Comparison of ENCODE assay signal across 23 mouse cellular contexts in the genomic region with DNA sequence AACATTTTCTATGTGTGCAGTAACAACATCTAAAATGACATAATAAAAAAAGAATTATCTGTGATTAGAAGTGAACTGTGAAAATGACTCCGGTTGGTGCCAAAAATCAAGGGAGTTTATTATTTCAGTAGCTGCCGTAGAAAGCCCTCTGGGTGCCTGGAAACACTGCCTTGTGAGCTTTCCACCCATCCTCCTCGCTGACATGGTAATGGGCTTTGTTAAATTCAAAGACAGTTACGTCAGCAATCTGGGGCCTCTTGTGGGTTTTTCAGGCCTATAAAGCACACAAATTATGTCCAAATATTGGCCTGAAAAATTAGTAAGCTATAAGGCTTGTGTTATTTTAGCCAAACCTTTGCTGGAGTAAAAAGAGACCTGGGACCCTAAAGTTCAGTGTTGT.
DNase-seq lines count a peak whose midpoint lies in the region; ATAC-seq and TF ChIP-seq lines count a peak whose summit lies in the region.
"Had no signal": no experiment of that assay in that cellular context is flagged by ENCODE, and none has a peak within 500 bp of the region (broad histone marks: within the 10 kb centered on the region; RNA-seq: fewer than 3 reads in every experiment).

No protein-coding gene starts in this region.

- no peaks in the 10 kb centered on the region for H3K9me3 ChIP-seq in forebrain, postnatal 0 days (ENCODE audit: low read length)
- H3K9me3 ChIP-seq in forebrain, embryonic 10.5 days, result no peaks in the 10 kb centered on the region
- H3K9me3 ChIP-seq in midbrain, embryonic 14.5 days (ENCODE audit: control insufficient read depth, low read length), result no peaks in the 10 kb centered on the region
- H3K9me3 ChIP-seq in midbrain, embryonic 10.5 days (replicated peaks), result no peaks in the 10 kb centered on the region
- H3K9me3 ChIP-seq: embryonic facial prominence, embryonic 15.5 days; heart, embryonic 15.5 days; hindbrain, embryonic 10.5 days; hindbrain, embryonic 15.5 days had no signal

- no peak overlapping the region for H3K4me3 ChIP-seq in forebrain, postnatal 0 days (ENCODE audit: low read depth, low read length)
- H3K4me3 ChIP-seq in forebrain, embryonic 10.5 days, result no peak overlapping the region
- no peak overlapping the region for H3K4me3 ChIP-seq in midbrain, embryonic 14.5 days (replicated peaks; ENCODE audit: low read depth, low read length)
- no peak overlapping the region for H3K4me3 ChIP-seq in midbrain, embryonic 10.5 days
- H3K4me3 ChIP-seq: embryonic facial prominence, embryonic 15.5 days; erythroblast, embryonic 14.5 days; gastrocnemius, adult 2 months; heart, embryonic 15.5 days; hindbrain, embryonic 10.5 days; hindbrain, embryonic 15.5 days had no signal

- H3K36me3 ChIP-seq in forebrain, postnatal 0 days (ENCODE audit: insufficient read depth), result no peaks in the 10 kb centered on the region
- H3K36me3 ChIP-seq in forebrain, embryonic 10.5 days (replicated peaks), result no peaks in the 10 kb centered on the region
- H3K36me3 ChIP-seq in midbrain, embryonic 14.5 days (ENCODE audit: control insufficient read depth, insufficient read depth, low read length), result no peaks in the 10 kb centered on the region
- no peaks in the 10 kb centered on the region for H3K36me3 ChIP-seq in midbrain, embryonic 10.5 days
- H3K36me3 ChIP-seq: embryonic facial prominence, embryonic 15.5 days; heart, embryonic 15.5 days; hindbrain, embryonic 10.5 days; hindbrain, embryonic 15.5 days had no signal

- no peaks in the 10 kb centered on the region for H3K4me1 ChIP-seq in forebrain, postnatal 0 days (ENCODE audit: insufficient read depth)
- no peaks in the 10 kb centered on the region for H3K4me1 ChIP-seq in forebrain, embryonic 10.5 days
- H3K4me1 ChIP-seq in midbrain, embryonic 14.5 days (ENCODE audit: control insufficient read depth, insufficient read depth, low read length), result no peaks in the 10 kb centered on the region
- H3K4me1 ChIP-seq in midbrain, embryonic 10.5 days, result no peaks in the 10 kb centered on the region
- H3K4me1 ChIP-seq: embryonic facial prominence, embryonic 15.5 days; heart, embryonic 15.5 days; hindbrain, embryonic 10.5 days; hindbrain, embryonic 15.5 days had no signal

- no peak overlapping the region for H3K9ac ChIP-seq in forebrain, postnatal 0 days
- no peak overlapping the region for H3K9ac ChIP-seq in midbrain, embryonic 14.5 days (replicated peaks; ENCODE audit: low read length)
- H3K9ac ChIP-seq: embryonic facial prominence, embryonic 15.5 days; heart, embryonic 15.5 days; hindbrain, embryonic 15.5 days had no signal

- no peak for ATAC-seq in forebrain, postnatal 0 days
- no peak for ATAC-seq in midbrain, embryonic 14.5 days (ENCODE audit: low FRiP score, low TSS enrichment)
- ATAC-seq: activated CD4-positive, CD25-positive, alpha-beta regulatory T cell, adult 4 months; inflammation-experienced regulatory T-cells, adult 6 months; intestine, postnatal 0 days; Patski had no signal

- WGBS in forebrain, postnatal 0 days, result 31% methylated on average over 4 of the region's 4 CpGs
- 80% methylated on average over 4 of the region's 4 CpGs for WGBS in forebrain, embryonic 10.5 days
- 39% methylated on average over 4 of the region's 4 CpGs for WGBS in midbrain, embryonic 14.5 days
- 85% methylated on average over 4 of the region's 4 CpGs for WGBS in midbrain, embryonic 10.5 days

- intact Hi-C loops in heart, postnatal 14 days (cut with DNase I), result no loop called here

- no peak overlapping the region for H3K27ac ChIP-seq in forebrain, postnatal 0 days (ENCODE audit: low read depth, low read length)
- H3K27ac ChIP-seq in forebrain, embryonic 10.5 days, result no peak overlapping the region
- H3K27ac ChIP-seq in midbrain, embryonic 14.5 days (replicated peaks; ENCODE audit: low read depth, low read length), result no peak overlapping the region
- H3K27ac ChIP-seq in midbrain, embryonic 10.5 days (replicated peaks), result no peak overlapping the region
- H3K27ac ChIP-seq: embryonic facial prominence, embryonic 15.5 days; gastrocnemius, adult 2 months; heart, embryonic 15.5 days; hindbrain, embryonic 10.5 days; hindbrain, embryonic 15.5 days had no signal

- no peaks in the 10 kb centered on the region for H3K27me3 ChIP-seq in forebrain, postnatal 0 days (ENCODE audit: insufficient read depth, low read length)
- no peaks in the 10 kb centered on the region for H3K27me3 ChIP-seq in forebrain, embryonic 10.5 days (ENCODE audit: poor library complexity, severe bottlenecking)
- no peaks in the 10 kb centered on the region for H3K27me3 ChIP-seq in midbrain, embryonic 14.5 days (ENCODE audit: control insufficient read depth, insufficient read depth, low read length)
- no peaks in the 10 kb centered on the region for H3K27me3 ChIP-seq in midbrain, embryonic 10.5 days (ENCODE audit: low read depth, poor library complexity, severe bottlenecking)
- H3K27me3 ChIP-seq: CH12.LX; embryonic facial prominence, embryonic 15.5 days; heart, embryonic 15.5 days; hindbrain, embryonic 15.5 days; Patski had no signal

- no peak overlapping the region for H3K4me2 ChIP-seq in forebrain, postnatal 0 days (ENCODE audit: low read depth)
- no peak overlapping the region for H3K4me2 ChIP-seq in midbrain, embryonic 14.5 days (ENCODE audit: low read length)
- H3K4me2 ChIP-seq: embryonic facial prominence, embryonic 15.5 days; heart, embryonic 11.5 days; heart, embryonic 15.5 days; hindbrain, embryonic 15.5 days had no signal

- no peak for TF ChIP-seq CTCF in forebrain, postnatal 0 days (IDR thresholded peaks at IDR 0.05; ENCODE audit: low read depth)

- DNase-seq in forebrain, postnatal 0 days, result peak; percentile 4
- DNase-seq in forebrain, embryonic 10.5 days (ENCODE audit: extremely low spot score, low spot score), result no peak
- DNase-seq in heart, postnatal 4 days, result peak; percentile 16
- no peak for DNase-seq in heart, postnatal 14 days
- peak; percentile 28 for DNase-seq in midbrain, embryonic 14.5 days
- no peak for DNase-seq in midbrain, embryonic 10.5 days (ENCODE audit: low spot score)
- DNase-seq: adrenal gland, postnatal 14 days; cerebellum, adult 18-20 months; cerebellum, adult 9-11 months; cerebellum, postnatal 36 days; gastrocnemius, adult 2 months; gastrocnemius, postnatal 25 days had no signal

Comparison
In these comparisons a context has a peak if more than half of its experiments do, and no peak if none do; other contexts are left out.
1. DNase-seq: peak in forebrain, postnatal 0 days (single experiment), heart, postnatal 4 days (single experiment) and midbrain, embryonic 14.5 days (single experiment); none in forebrain, embryonic 10.5 days (single experiment), heart, postnatal 14 days (0 of 2) and midbrain, embryonic 10.5 days (single experiment).